Mouse (Mus musculus): Measurements from ENCODE around the gene Gse1.

Gse1 gene

GRCm38 (mm10) chr8:120212596-120212995, 15.7 kb upstream of the Gse1 start:
- DNase-seq (ENCODE audit: low spot score in 2 of 2), result no peak

GRCm38 (mm10) chr8:120213229-120213628, 15.0 kb upstream of the Gse1 start:
- DNase-seq (ENCODE audit: low spot score in 2 of 2), result no peak

- DNase-seq (ENCODE audit: low spot score in 2 of 2), result peak in 1 of 2 experiments; percentile 83
Observed at GRCm38 (mm10) chr8:120213939-120214338, 14.3 kb upstream of the Gse1 start.

GRCm38 (mm10) chr8:120215416-120216141, 12.7 kb upstream of the Gse1 start:
- peak; percentile 77 to 81 for DNase-seq (ENCODE audit: low spot score in 2 of 2)

- peak; percentile 56 to 75 for DNase-seq (ENCODE audit: low spot score in 2 of 2)
Observed at GRCm38 (mm10) chr8:120216855-120217830, 11.1 kb upstream of the Gse1 start.

GRCm38 (mm10) chr8:120222548-120222947, 5.7 kb upstream of the Gse1 start:
- DNase-seq (ENCODE audit: low spot score in 2 of 2), result no peak

GRCm38 (mm10) chr8:120224521-120225420, 3.5 kb upstream of the Gse1 start:
- no peak for DNase-seq (ENCODE audit: low spot score in 2 of 2)

GRCm38 (mm10) chr8:120225421-120226151, 2.7 kb upstream of the Gse1 start:
- DNase-seq (ENCODE audit: low spot score in 2 of 2), result no peak

- no peak for DNase-seq (ENCODE audit: low spot score in 2 of 2)
Observed at GRCm38 (mm10) chr8:120226700-120227577, 1.3 kb upstream of the Gse1 start.

GRCm38 (mm10) chr8:120227578-120227876, 729 bp upstream of the Gse1 start:
- no peak for DNase-seq (ENCODE audit: low spot score in 2 of 2)

- no peak for DNase-seq (ENCODE audit: low spot score in 2 of 2)
Observed at GRCm38 (mm10) chr8:120228781-120229573, 721 bp downstream of the Gse1 start.

- DNase-seq (ENCODE audit: low spot score in 2 of 2), result no peak
Observed at GRCm38 (mm10) chr8:120229574-120229916, 1.3 kb downstream of the Gse1 start.

GRCm38 (mm10) chr8:120230081-120230480, 1.8 kb downstream of the Gse1 start:
- DNase-seq (ENCODE audit: low spot score in 2 of 2), result no peak

- no peak for DNase-seq (ENCODE audit: low spot score in 2 of 2)
Observed at GRCm38 (mm10) chr8:120230715-120231614, 2.7 kb downstream of the Gse1 start.

GRCm38 (mm10) chr8:120231870-120232269, 3.6 kb downstream of the Gse1 start:
- DNase-seq (ENCODE audit: low spot score in 2 of 2), result peak; percentile 73 to 79

- DNase-seq (ENCODE audit: low spot score in 2 of 2), result no peak
Observed at GRCm38 (mm10) chr8:120232398-120232797, 4.1 kb downstream of the Gse1 start.

GRCm38 (mm10) chr8:120232913-120233312, 4.7 kb downstream of the Gse1 start:
- DNase-seq (ENCODE audit: low spot score in 2 of 2), result no peak

GRCm38 (mm10) chr8:120234457-120234856, 6.2 kb downstream of the Gse1 start:
- no peak for DNase-seq (ENCODE audit: low spot score in 2 of 2)
